Mouse (Mus musculus) retina, embryonic 14.5 days (tissue): ENCODE data around the gene Serhl.
A peak's percentile ranks its signal among the peaks of the same experiment; 100 is the strongest.
"Not testable (repeated sequence)": the region's sequence is repeated elsewhere in the genome, so short reads cannot be mapped to it uniquely, and the experiment has no call there.

Source experiments
- DNase-seq: peaks from one replicate; pipeline ENCODE4 v3.0.0-alpha.2; 2015; ENCODE audit warnings: low spot score

Gene Serhl

DNA sequence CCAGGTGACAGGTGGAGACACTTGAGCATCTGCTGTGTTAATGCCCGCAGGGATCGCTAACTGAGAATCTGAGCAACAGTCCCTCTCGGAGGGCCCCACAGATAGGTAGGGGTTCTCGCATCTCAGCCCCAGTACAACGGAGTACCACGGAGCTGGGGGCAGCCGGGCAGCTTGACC is at the start of gene Serhl:
Gene Serhl, plus strand, starts transcription at position 78 of the 177 bp plus-strand sequence.
- DNase-seq: no peak

DNA sequence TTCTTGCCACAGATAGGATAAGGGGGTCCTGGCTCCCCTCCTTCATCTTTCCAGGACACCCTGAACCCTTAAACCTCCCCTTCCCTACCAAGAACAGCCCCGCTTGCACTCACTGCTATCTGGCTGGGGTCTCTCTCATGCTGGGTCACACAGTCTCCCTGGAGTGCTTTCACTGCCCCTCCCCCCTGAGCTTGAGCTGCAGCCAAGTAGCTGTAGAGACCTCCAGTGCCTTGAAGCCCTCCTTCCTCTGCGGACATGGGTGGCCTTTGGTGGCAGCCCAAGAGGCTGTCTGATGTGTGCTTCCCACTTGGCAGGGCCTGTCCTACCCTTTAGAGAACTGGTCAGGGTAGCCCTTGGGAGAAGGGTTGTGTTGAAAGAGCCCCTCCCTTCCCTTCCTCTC is 49.1 kb upstream of the Serhl start:
- no peak for DNase-seq

GRCm38 (mm10) chr15:83042655-83043361 is 46.5 kb upstream of the Serhl start:
- DNase-seq: peak; percentile 38

- DNase-seq: no peak
These were observed 46.0 kb upstream of the Serhl start for GRCm38 (mm10) chr15:83043362-83043708.

GRCm38 (mm10) chr15:83045565-83045964 is 43.7 kb upstream of the Serhl start:
- DNase-seq: not testable (repeated sequence)

DNA sequence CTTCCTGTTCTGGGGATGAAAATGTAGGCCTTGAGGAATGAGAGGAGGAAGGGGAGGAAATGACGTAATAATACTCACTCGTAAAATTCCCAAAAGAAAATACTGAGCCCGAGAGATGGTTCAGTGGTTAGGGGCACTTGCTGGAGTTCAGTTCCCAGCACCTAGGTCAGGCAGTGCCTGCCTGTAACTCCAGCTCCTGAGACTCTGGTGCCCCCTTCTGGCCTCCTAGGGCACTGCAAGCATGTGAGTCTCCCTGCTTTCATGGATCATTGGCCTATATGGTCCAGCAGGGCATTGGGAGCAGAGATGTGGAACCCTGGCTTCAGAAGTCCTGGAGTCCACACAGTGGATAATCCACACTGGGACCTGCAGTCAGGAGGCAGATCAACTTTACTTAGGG is 43.0 kb upstream of the Serhl start:
- DNase-seq: no peak

GRCm38 (mm10) chr15:83046730-83047129 is 42.6 kb upstream of the Serhl start:
- no peak for DNase-seq

DNA sequence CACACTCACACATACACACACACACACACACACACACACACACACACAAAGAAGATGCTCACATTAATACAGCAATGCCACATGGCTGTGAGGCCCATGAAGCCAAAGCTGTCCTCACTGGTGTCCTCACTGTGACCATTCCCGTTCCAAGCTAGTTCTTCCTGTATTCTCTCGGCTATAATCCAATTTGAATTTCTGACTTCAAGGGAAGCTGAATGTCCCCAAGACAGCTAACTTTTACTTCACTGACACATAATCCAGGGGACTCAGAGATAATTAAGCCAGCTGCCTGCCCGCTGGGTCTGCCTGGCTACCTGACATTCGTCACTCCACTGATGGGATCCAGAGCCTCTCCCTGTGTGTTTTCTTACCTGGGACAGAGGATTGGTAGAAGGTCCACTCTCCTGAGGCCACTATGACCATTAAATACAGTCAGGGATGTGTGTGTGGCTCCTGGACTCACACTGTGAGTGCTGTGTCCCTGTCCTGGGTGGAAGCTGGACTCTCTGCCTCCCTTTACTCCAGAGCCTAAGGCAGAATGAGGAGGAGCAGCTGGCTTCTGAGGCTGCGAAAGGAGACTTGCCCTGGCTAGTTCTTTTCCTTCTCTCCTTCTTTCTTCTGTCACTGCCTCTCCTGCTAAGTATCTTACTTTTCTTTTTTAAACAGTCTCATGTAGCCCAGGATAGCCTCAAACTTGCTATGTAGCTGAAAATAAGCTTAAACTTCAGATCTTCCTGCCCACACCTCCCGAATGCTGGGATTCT is 36.8 kb upstream of the Serhl start:
- no peak for DNase-seq

- DNase-seq: no peak
These were observed 36.0 kb upstream of the Serhl start for GRCm38 (mm10) chr15:83053261-83053660.

GRCm38 (mm10) chr15:83055569-83055968 is 33.7 kb upstream of the Serhl start:
- no peak for DNase-seq

- peak; percentile 60 for DNase-seq
These were observed 32.8 kb upstream of the Serhl start for GRCm38 (mm10) chr15:83056378-83057083.

GRCm38 (mm10) chr15:83057533-83057932 is 31.8 kb upstream of the Serhl start:
- peak; percentile 28 for DNase-seq

DNA sequence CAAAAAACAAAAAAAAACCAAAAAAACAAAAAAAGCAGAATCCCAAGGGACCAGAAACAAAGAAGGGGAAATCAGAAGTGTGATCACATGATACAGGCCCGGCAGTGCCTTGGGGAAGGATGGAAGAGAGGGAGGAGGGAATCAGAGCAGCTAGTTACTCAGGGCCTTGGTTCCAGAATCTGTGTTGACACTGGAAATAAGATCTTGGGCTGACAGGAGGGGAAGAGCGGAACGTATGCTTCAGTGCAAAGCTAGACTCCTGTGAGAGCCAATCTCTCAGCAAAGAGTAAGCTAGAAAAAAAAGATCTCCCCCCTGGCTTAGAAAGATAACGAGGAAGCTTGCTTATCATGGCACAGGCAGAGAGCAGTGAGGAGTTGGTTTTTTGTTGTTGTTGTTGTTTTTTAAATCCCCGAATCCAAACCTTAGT is 30.1 kb upstream of the Serhl start:
- no peak for DNase-seq

DNA sequence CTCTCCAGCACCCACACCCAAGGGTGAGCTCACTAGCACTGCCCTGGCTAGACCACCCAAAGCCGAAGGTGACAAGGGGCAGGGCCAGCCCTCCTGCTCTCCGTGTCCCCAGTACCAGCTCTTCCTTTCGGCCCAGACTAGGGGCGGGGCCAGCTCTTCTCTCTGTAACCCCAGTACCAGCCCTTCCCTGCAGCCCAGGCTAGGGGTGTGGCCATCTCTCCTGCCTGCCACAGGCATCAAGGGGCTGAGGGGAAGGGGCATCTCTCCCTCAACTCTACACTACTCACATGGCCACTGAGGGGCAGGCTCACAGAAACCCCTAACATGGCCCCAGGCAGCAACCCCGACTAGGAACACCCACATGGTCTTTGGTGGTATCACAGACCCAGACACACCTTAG is 27.6 kb upstream of the Serhl start:
- no peak for DNase-seq

DNA sequence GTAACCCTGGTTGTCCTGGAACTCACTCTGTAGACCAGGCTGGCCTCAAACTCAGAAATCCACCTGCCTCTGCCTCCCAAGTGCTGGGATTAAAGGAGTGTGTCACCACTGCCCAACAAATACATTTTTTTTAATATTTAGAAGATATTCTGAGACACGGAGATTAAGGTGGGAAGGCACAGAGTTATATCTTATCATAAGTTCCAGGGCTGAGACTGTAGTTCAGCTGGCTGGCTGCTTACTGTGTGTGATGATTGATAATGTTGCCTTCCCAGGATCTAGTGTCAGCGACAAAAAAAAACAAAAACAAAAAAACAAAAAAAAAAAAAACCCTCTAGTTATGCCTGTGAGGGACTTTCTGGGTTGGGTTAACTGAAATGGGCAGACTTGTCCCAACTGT is 26.7 kb upstream of the Serhl start:
- not testable (repeated sequence) for DNase-seq

- no peak for DNase-seq
These were observed 23.8 kb upstream of the Serhl start for GRCm38 (mm10) chr15:83065543-83065942.

- DNase-seq: no peak
These were observed 21.0 kb upstream of the Serhl start for GRCm38 (mm10) chr15:83068270-83068669.

DNA sequence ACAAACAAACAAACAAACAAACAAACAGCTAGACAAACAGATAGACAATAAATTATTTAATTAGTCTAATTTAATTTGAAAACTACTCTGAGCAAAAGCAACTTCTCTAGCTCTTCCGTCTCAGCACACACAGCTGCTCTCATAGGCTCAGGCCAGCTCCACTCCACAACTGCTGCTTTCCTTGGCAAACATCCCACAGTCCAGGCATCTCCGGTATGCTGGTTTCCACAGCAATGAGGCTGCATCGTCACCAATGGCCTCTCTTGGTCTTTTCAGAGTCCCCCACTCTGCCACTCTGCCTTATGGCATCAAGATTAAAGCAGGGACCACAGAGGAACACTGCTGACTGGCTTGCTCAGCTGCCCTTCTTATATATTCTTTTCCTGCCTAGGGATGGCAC is 18.4 kb upstream of the Serhl start:
- DNase-seq: no peak

GRCm38 (mm10) chr15:83071752-83072151 is 17.6 kb upstream of the Serhl start:
- no peak for DNase-seq

DNA sequence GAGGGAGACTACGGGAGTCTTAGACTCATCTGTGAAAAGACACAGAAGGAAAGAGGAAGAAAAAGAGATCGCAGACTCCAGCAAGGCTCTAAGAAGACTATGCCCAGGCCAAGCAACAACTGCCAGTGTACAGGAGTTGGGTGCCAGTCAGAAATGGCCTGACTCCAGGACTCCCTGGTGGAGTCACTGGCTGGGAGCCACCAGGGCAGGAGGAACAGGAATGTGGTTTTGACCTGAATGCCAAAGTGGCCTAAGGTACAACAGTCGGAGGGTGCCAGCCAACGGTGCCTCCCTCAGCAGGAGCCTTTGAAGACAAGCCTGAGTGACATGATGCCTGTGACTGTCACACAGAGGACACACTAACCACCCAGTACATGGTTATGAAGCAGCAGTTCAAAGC is 15.1 kb upstream of the Serhl start:
- DNase-seq: no peak

- no peak for DNase-seq
These were observed 13.4 kb upstream of the Serhl start for GRCm38 (mm10) chr15:83075607-83076525.

DNA sequence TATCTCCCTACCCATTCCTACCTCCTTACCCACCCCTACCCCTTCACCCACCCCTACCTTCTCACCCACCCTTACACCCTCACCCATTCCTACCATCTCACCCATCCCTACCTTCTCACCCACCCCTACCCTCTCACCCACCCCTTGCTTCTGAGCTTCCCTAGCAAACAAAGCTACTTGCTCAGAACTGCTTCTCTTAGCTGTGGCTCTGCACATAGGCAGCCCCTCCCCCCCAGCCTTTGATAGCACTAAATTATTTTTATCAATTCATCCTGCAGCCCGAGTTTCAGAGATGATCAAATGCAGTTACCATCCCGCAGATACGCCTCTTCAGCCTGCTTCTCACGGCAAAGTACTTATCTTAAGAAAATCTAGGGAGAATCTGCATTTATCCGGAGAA is 5.8 kb upstream of the Serhl start:
- no peak for DNase-seq
